Mouse (Mus musculus): ENCODE measurements at regions not wholly inside any gene's neighbourhood (a gene's known extent, or its start where the extent isn't known, plus 50 kb on each side); places are given as distances from the start of the nearest gene placed in this dataset.

DNA sequence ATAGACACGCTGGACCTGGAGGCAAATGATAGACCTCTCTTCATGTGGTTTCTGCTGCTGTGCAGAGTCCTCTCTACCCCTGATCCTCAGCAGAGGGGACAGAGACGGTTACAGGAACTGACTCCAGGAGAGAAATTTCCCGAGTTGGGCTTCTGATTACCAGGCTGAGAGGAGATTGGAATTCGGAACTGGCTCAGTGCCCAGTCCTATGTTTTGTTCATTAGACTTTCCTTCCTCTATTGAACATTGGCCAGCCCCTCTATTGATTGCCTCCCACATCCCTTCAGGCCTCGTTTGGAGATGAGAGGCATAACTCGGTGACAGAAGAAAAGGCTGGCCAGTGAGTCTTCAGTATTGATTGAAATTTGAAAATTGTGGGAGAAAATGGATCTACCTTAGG lies 456.1 kb downstream of the Lrig3 start:
- Histone ChIP-seq H3K9me3 (replicated peaks; ENCODE audit: insufficient read depth, low read length) (no peaks in the 10 kb centered on the region), H3K4me1 (ENCODE audit: control insufficient read depth in 1 of 2, insufficient read depth in 2 of 2, low read length in 2 of 2) (no peaks in the 10 kb centered on the region), H3K27ac (ENCODE audit: control insufficient read depth, low read depth, low read length) (no peak overlapping the region), H3K36me3 (ENCODE audit: control insufficient read depth in 1 of 2, insufficient read depth in 2 of 2, low read length in 2 of 2) (no peaks in the 10 kb centered on the region), H3K4me3 (ENCODE audit: control insufficient read depth in 1 of 2, insufficient read depth in 1 of 2, low read depth in 2 of 2, low read length in 2 of 2) (no peak overlapping the region), H3K9ac (ENCODE audit: control insufficient read depth, low read depth, low read length, poor library complexity, severe bottlenecking) (no peak overlapping the region), H3K27me3 (ENCODE audit: control insufficient read depth in 1 of 2, insufficient read depth in 2 of 2, low read length in 2 of 2) (no peaks in the 10 kb centered on the region), H3K79me2 (ENCODE audit: control insufficient read depth, insufficient read depth, low read length, poor library complexity) (no peaks in the 10 kb centered on the region)
- TF ChIP-seq GATA1 (IDR thresholded peaks at IDR 0.05; ENCODE audit: low read depth, low read length) (no peak), UBTF (IDR thresholded peaks at IDR 0.05; ENCODE audit: borderline replicate concordance, insufficient read depth, low read depth, low read length) (no peak), KAT2A (conservative IDR thresholded peaks at IDR 0.05; ENCODE audit: low read depth, low read length) (no peak), ZNF384 (IDR thresholded peaks at IDR 0.05; ENCODE audit: low read depth, low read length) (no peak), MXI1 (IDR thresholded peaks at IDR 0.05; ENCODE audit: low read depth, low read length) (no peak), NRF1 (IDR thresholded peaks at IDR 0.05; ENCODE audit: insufficient read depth, low read depth, low read length, poor library complexity, severe bottlenecking) (no peak), POLR2AphosphoS2 (IDR thresholded peaks at IDR 0.05; ENCODE audit: low read length) (no peak), SIN3A (IDR thresholded peaks at IDR 0.05; ENCODE audit: low read length) (no peak), JUND (IDR thresholded peaks at IDR 0.05; ENCODE audit: low read depth, low read length) (no peak), USF1 (IDR thresholded peaks at IDR 0.05; ENCODE audit: low read depth, low read length) (no peak), TCF12 (IDR thresholded peaks at IDR 0.05; ENCODE audit: low read depth, low read length) (no peak), EP300 (IDR thresholded peaks at IDR 0.05; ENCODE audit: low read depth in 1 of 2, low read length in 2 of 2) (no peak), TBP (IDR thresholded peaks at IDR 0.05; ENCODE audit: low read depth, low read length) (no peak)
- DNase-seq (ENCODE audit: low read depth, low spot score): no peak

DNA sequence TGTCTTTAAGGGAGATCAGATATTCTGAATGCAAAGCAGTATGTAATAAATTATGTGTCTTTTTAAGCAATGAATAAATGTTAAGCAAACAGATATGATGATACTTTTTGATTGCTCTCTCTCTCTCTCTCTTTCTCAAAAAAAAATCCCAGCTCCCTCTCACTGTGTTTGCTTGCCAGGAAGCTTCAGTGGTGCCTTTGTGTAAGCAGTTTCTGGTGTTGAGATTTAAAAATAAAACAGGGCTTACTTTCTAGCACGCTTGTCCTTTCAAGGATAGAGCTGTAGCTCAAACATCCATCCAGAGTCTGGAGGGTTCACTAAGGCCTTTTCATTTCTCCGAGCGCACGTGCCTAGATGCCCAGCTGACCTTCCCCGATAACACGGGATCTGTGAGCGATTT lies 447.8 kb downstream of the Lrig3 start:
- Histone ChIP-seq H3K27ac (ENCODE audit: control insufficient read depth, low read depth, low read length) (no peak overlapping the region), H3K79me2 (ENCODE audit: control insufficient read depth, insufficient read depth, low read length, poor library complexity) (no peaks in the 10 kb centered on the region), H3K4me1 (ENCODE audit: control insufficient read depth in 1 of 2, insufficient read depth in 2 of 2, low read length in 2 of 2) (no peaks in the 10 kb centered on the region), H3K27me3 (ENCODE audit: control insufficient read depth in 1 of 2, insufficient read depth in 2 of 2, low read length in 2 of 2) (no peaks in the 10 kb centered on the region), H3K9ac (ENCODE audit: control insufficient read depth, low read depth, low read length, poor library complexity, severe bottlenecking) (no peak overlapping the region), H3K9me3 (replicated peaks; ENCODE audit: insufficient read depth, low read length) (no peaks in the 10 kb centered on the region), H3K4me3 (ENCODE audit: control insufficient read depth in 1 of 2, insufficient read depth in 1 of 2, low read depth in 2 of 2, low read length in 2 of 2) (no peak overlapping the region), H3K36me3 (ENCODE audit: control insufficient read depth in 1 of 2, insufficient read depth in 2 of 2, low read length in 2 of 2) (no peaks in the 10 kb centered on the region)
- no peak for DNase-seq (ENCODE audit: low read depth, low spot score)
- TF ChIP-seq ZKSCAN1 (IDR thresholded peaks at IDR 0.05; ENCODE audit: low read depth, low read length) (no peak), JUND (IDR thresholded peaks at IDR 0.05; ENCODE audit: low read depth, low read length) (no peak), CHD1 (IDR thresholded peaks at IDR 0.05; ENCODE audit: low read depth, low read length) (no peak), RAD21 (IDR thresholded peaks at IDR 0.05; ENCODE audit: low read depth, low read length) (no peak), NRF1 (IDR thresholded peaks at IDR 0.05; ENCODE audit: insufficient read depth, low read depth, low read length, poor library complexity, severe bottlenecking) (no peak), MXI1 (IDR thresholded peaks at IDR 0.05; ENCODE audit: low read depth, low read length) (no peak), ZC3H11A (IDR thresholded peaks at IDR 0.05; ENCODE audit: low read depth, low read length) (no peak), NELFE (IDR thresholded peaks at IDR 0.05; ENCODE audit: low read depth, low read length) (no peak), TCF12 (IDR thresholded peaks at IDR 0.05; ENCODE audit: low read depth, low read length) (no peak), ETS1 (IDR thresholded peaks at IDR 0.05; ENCODE audit: low read depth, low read length) (no peak), CTCF (IDR thresholded peaks at IDR 0.05 in 2 of 3, conservative IDR thresholded peaks at IDR 0.05 in 1 of 3; ENCODE audit: control insufficient read depth in 1 of 3, insufficient read depth in 1 of 3, low read depth in 2 of 3, low read length in 3 of 3, poor library complexity in 1 of 3, severe bottlenecking in 1 of 3) (no peak), MAZ (IDR thresholded peaks at IDR 0.05; ENCODE audit: low read depth, low read length) (no peak), GATA1 (IDR thresholded peaks at IDR 0.05; ENCODE audit: low read depth, low read length) (no peak)

Measured in MEL (cell line).